Mouse (Mus musculus) mature B cell (primary cell): ENCODE results near the gene Egln2.

ENCODE experiments used
- in situ Hi-C: fragments of 300-500 bp; cut with MboI; formaldehyde crosslinking; loops from 2 replicates; pipeline ENCODE4 v1.14.3; 2019

The Egln2 gene

DNA sequence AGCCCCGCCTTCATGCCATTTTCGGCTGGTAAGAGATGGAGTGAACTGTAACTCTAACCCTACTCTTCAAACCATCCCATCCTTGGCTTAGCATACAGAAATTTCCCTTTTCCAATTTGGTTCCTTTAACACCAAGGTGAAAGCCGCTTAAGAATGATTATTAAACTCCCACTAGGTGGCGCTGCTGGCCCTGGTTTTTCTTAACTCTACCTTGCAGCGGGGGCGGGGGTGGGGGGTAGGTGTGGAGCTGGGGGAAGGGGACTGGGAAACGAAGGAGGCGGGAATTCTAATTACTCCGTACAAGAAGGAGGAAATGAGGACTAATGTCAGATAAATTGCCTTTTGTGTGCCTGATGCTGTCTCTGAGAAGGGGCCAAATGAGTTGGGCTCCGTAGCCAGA is 34.0 kb downstream of the Egln2 start:
- in situ Hi-C loops = no loop called here

DNA sequence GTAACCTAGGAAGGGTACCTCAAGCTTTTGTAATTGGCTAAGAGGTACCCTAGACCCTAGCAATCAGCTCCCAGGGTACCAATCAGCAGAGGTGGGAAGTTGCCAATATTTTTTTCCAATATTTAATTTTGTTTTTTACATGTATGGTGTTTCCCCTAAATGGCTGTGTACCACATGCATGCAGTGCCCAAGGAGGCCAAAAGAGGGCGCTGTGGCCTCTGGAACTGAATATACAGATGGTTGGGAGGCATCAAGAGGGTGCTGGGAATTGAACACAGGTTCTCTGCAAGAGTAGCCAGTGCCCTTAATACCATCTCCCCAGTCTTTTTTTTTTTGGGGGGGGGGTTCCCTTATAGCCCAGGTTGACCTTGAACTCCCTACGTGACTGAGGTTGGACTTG is 35.2 kb downstream of the Egln2 start:
- in situ Hi-C loops = no loop called here

DNA sequence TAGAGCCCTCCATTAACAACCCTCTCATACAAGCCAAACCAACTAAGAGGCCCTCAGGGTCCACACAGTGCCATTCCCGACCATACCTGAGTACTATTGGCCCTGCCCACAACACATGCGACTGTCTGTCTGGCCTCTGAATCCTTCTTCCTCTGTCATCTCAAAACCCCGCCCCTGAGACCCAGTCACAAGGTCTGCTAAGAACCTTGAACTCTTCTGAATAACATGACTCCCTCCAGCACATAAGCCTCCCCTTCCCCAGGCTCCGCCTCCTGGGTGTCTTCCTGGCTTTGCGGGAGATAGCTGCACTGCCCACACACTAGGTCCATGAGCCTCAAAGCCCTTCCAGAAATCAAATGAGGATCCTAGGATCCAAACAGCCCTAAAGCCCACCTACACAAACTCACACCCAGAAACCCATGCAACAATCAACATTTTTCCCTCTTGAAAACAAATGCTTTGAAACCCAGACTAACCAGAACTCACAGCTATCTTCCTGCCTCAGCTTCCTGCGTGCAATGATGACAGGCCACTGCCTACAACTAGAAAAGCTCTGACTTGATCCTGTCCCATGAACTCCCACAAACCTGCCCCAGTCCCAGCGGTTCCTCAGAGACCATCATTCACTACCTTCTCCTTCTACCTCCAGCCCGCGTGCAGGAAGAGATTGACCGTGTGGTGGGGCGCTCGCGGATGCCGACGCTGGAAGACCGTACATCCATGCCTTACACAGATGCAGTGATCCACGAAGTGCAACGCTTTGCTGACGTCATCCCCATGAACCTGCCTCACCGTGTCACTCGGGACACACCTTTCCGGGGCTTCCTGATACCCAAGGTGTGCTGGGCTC is 35.9 kb downstream of the Egln2 start:
- in situ Hi-C loops = no loop called here

DNA sequence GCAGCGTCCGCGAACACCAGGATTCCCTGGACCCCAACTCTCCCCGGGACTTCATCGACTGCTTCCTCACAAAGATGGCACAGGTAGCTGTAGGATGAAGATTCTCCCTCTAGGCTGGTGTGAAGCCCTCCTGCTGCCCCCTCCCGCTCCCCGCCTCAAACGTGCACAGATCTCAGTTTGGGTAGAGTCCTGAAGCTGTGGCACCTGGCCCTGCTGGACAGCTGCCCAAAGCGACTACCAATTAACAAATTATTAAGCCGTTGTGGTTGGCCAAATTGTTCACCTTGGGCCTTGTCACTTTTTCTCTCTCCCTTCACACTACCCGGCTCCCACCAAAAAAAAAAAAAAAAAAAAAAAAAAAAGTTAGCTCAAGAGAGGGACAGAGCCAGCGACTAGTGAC is 36.8 kb downstream of the Egln2 start:
- in situ Hi-C loops = no loop called here

DNA sequence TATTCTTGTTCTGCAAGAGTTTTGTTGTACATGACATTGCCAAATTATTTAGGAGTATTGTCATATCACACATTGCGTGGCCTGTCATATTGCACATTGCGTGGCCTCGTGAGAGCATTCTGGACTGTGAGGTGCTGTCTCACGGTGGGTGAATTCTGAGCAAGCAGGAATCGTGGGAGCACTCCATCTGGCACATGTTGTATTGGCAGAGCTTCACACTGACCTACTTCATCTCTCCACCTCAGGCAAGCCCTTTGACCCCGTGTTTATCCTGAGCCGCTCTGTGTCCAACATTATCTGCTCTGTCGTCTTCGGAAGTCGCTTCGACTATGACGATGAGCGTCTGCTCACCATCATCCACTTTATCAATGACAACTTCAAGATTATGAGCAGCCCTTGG is 37.7 kb downstream of the Egln2 start:
- in situ Hi-C loops = no loop called here

DNA sequence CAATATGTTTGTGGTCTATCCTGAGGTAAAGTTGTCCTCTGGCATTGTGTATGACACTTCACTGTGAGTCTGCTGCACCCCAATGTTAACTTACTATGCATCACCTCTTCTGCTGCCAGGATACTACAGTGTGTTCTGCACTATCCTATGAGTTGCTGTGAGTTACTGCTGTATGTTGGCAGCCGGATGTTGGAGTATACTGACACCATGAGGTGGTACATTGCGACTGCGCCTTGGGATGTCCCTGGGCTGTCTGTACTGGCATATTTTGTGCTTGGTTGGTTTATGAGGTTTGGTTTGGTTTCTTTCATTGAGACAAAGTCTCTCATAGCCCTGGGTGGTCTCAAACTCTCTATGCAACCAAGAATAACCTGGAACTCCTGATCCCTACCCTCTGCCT is 38.4 kb downstream of the Egln2 start:
- in situ Hi-C loops = no loop called here

DNA sequence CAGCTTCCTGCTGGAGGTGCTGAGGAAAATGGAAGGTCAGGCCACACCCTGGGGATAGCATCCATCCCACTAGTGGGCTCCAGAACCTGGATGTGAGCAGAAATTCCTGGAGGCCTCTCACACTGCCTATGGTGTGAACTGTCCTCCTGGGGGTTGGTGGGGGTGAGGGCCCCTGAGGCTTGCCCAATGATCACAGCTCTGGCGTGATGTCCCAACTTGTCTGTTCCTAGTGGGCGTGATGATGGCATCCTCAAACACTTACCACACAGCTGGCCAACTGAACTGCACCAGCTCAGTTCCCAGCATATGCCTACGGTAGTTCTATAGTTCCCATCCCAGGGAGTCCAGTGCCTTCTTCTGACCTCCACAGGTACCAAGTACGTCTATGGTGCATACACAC is 41.6 kb downstream of the Egln2 start:
- in situ Hi-C loops = no loop called here

DNA sequence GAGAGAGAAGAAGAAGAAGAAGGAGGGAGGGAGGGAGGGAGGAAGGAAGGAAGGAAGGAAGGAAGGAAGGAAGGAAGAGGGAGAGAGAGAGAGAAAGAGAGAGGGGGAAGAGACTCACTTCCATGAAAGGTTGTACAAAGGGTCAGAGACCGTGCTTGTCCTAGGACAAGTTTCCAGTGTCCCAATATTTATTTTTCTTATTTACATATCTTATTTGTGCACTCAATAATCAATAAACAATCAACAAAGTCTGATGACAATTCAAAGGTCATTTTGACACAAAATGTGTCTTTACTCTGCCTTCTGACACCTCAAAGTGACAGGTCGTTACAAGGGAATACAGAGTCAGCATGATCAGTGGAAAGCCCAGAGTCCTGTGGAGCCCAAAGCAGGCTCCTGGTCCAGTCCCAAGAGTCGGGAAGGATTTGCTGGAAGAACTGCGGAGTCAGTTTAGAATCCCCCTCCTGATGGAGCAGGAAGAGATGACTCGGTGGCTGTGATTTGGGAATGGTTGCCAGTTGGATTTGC is 42.2 kb downstream of the Egln2 start:
- in situ Hi-C loops = no loop called here

DNA sequence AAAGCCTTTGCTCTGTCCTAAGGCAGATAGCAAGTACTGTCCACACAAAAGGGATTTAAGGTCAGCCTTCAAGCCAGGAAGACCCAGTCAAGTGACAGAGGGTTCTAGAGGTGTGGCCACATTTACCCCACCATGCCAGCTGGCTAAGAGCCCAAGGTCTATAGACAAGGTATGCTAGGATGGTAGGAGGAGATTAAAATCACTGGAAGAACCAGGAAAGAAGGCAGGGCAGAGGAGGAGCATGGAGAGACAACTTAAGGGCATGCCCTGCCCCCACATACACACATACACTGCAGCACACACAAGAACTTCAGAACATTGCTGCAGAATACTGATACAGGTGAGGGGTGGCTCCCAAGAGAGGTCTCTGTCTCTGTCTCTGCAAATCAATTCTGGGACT is 46.9 kb downstream of the Egln2 start, which contains the start of gene Cyp2f2:
Cyp2f2 (plus strand) TSS at position 234 of the 400 bp plus-strand sequence.
- in situ Hi-C loops = no loop called here

DNA sequence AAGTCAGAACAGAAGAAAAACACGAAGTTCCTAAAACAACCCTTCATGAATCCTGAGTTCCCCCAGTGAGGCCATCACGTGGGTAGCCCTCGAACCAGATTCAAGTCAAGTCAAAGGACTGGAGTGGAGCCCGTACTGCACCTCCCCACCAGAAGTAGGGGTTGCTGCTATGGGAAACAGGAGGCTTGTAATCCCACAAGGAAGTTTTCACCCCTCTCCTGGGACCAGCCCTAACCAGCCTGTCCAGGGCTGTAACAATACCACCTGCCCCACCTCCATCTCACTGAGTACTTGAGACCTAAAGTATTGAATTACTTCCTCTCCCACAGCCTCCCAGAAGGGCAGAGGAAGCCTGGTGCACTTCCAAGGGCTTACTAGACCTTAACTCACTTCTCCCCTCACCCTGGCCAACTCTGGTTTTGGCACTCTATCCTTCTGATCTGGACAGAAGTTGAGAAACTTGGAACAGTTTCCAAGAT is 48.5 kb downstream of the Egln2 start:
- in situ Hi-C loops = no loop called here

DNA sequence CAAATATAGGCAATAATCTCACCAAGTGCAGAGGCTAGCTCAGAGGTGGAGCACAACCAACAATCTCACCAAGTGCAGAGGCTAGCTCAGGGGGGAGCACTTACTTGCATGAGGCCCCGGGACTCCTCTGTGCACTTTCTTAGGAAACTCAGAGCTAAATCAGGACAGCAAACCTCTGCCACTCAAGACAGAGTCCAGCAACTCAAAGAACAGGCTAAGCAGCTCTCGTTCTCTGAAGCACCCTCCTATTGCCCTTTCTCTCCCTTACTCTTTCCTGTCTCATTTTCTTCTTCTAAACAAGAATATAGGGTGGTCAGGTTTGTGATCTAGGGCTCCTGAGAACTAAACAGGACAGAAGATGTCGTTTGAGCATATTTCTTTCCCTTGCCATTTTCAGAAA is 54.6 kb downstream of the Egln2 start:
- in situ Hi-C loops = no loop called here

DNA sequence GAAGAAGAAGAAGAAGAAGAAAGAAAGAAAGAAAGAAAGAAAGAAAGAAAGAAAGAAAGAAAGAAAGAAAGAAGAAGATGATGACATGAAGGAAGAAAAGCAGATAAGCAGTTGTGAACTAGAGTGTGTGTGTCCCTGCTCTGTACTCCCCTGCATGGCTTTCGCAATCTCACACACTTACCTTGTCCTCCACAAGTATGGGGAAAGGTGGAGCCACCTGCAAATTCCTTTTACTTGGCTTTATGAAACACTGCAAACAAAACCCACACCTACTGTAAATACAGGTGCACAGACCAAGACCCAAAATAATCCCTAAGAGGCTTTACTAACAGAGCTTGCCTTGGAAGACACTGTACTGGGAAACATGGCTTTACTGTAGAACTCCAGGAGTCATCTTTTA is 55.6 kb downstream of the Egln2 start:
- in situ Hi-C loops = no loop called here

DNA sequence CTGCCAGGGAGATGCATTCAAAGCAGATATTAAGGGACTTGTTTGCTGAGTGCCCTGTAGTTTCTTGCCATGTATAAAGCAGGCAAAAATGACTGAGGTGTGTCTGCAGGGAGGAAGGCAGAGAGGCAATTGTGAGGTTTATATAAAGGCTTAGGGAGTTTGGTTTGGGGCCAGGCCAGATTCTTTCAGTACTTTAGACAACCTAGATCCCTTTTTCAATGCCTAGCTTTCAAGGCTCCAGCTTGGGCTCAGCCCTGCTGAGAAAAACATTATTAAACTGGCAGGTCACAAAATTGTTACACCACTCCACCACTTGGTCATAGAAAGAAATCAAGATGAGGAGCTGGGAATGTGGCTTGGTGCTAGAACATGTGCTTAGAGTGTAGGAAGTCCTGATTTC is 56.3 kb downstream of the Egln2 start:
- in situ Hi-C loops = no loop called here
